Mouse (Mus musculus): ENCODE measurements around the gene Tbc1d7. TPM values are rescaled to one million over a fixed set of nuclear protein-coding genes. Genes with fewer than 3 reads are reported as not detected.

Gene Tbc1d7
- total RNA-seq, 2 experiments from 2014 or later = 32.0 to 35.5 TPM

DNA sequence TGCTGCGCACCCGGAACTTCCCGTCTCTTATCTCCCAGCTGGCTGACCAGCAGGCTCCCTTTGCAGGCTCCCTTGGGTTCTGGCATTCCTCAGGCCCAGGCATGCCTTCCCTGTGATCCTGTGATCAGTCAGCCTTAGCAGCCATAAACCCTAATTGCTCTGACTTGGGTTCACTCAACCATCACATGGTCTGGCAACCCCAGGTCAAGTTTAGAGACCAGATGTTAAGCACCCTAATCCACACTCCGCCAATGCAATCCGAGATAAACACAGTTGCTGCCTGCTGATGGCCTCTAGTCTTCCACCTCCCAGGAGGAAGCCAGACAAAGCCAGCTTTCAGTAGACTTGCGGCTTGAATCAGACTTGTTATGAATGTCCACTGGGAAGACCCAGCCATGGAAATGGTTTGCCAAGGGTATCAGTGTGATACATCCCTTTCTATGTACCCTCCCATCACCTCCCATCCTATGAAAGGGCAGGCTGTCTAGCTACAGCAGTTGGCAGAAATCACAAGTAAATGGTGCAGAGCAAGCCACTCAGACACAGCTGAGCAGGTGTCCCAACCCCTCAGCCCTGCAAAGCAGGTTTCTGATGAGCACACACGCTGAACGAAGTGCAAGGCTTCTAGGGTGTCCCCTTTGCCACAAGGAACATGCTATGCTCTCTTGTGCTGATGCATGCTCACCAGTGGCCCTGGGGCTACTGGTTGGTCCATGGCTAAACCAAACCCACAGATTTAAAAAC lies 24.6 kb downstream of the Tbc1d7 start:
- no peak for DNase-seq
- intact Hi-C loops (cut with DNase I) = no loop called here

DNA sequence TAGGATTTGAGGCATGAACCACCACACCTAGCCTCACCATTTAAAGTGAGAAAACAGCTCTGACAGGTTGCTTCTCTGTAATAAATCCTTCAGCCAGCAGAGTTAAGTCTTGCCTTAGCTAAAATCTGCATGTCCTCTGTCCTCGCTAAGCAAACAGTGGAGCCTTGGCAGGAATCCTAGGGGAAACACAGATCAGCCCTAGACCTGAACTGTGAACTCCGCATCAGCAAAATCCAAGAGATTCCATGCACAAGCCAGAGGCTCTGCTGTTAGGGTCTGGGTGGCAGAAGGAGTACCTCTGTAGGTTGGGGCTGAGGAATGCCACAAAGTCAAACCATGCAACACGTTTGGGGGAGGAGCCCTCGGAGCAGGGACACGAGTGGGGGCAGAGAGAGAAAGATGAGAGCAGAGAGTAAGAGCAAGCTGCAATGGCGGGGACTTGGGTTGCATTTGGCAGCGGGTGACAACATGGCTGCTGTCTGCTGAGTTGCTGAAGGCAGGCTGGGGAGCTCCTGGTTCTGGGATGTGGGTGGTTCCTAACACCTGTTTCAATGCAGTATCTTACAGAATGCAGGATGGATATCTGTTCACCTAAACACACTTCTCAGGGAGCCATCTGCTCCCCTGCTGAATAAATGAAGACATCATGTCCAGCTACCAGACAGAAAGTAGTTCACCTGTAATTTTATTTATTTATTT lies 26.4 kb downstream of the Tbc1d7 start:
- DNase-seq = no peak
- intact Hi-C loops (cut with DNase I) = no loop called here

GRCm38 (mm10) chr13:43134468-43134867 lies 36.8 kb downstream of the Tbc1d7 start:
- intact Hi-C loops (cut with DNase I) = no loop called here
- peak; percentile 46 to 51 for DNase-seq

GRCm38 (mm10) chr13:43133400-43133799 lies 37.9 kb downstream of the Tbc1d7 start:
- intact Hi-C loops (cut with DNase I) = no loop called here
- peak in 1 of 2 experiments; percentile 21 for DNase-seq

DNA sequence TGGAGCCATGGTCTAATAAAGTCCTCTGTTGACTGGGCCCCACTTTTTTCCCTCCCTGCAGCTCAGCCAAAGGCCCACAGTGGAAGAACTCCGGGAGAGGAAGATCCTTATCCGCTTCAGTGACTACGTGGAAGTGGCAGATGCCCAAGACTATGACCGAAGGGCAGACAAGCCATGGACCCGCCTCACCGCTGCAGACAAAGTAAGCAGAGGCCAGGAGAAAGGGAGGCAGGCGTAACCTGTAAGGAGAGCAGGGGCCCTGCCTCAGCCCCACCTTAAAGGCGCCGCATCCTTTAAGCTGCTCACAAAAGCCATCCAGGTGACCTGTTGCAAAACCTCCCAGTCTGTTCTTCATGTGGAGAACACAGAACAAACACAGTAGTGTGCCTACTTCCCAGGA lies 38.4 kb downstream of the Tbc1d7 start:
- intact Hi-C loops (cut with DNase I) = no loop called here
- DNase-seq = peak in 1 of 2 experiments; percentile 21

- intact Hi-C loops (cut with DNase I) = no loop called here
- peak; percentile 48 to 63 for DNase-seq
Measured at GRCm38 (mm10) chr13:43131741-43132191, 39.5 kb downstream of the Tbc1d7 start.

DNA sequence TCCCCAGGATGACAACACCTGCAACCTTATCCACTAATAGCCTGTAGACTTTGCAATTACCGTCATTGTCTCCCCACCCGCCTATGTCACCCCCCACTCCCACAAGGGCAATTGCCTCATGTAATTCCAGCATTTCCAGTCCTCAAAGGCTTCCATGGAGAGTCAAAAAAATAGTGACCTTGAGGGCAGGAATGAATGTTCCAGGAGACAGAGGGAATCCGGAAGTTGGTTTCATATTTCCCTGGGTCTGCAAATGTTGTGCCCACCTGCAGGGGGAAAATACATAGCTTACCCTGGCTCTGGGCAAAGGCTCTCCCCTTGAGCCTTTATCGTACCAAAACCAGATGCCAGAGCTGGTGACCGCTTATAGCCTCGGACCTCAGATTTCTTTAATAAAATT lies 41.1 kb downstream of the Tbc1d7 start:
- intact Hi-C loops (cut with DNase I) = no loop called here

DNA sequence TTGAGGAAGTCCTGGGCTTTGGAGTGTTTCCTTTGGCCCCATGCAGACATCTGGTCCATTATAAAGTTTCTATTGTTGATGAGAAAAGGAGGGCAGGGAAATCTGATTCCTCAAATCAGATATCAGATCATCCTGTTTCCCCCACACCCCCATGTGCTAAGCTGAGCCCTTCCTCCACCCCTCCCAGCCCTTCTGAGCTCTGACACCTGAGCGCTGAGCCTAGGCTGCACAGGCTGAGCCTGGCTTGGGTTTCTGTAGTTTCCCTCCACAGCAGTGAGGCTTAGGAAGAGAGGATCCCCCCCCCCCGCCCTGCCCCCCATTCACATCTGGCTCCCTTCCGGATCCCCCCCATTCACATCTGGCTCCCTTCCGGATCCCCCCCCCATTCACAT lies 46.6 kb downstream of the Tbc1d7 start:
- no peak for DNase-seq

More for the DNA sequence above, 41.1 kb downstream of the Tbc1d7 start:
- DNase-seq = no peak

DNA sequence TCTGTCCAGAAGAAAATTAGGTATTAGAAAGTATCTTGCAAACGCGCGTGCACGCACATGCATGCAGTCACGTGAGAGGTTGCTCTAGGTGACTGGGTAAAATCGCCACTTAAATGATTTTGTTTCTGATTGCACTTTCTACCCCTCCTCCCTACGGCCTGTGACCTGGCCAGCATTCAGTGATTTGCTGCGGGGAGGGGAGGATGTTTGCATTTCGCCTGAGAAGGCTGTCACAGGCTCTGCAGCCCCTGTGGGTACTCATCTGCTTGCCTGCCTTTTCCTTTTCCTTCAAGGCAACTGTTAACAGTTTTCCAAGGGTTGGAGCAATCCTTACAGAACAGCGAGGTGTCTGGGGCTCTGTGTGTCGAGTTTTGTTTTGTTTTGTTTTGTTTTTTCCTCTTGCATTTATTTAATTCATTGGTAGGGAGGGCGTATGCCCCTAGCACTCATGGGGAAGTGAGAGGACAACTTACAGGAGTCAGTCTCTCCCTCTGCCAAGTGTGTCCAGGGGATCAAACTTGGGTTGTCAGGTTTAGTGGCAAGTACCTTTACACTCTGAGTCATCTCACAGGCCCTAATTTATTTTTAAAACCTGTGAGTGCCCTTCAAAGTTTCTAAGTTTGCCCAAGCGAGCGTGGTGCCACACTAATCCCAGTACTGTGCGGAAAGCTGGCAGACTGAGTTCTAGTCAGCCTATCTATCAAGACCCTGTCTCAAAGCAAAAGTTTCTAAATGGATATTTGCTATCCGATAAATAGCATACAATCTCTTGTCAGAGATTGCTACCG lies 47.2 kb downstream of the Tbc1d7 start:
- peak in 1 of 2 experiments; percentile 14 for DNase-seq

More for the DNA sequence above, 46.6 kb downstream of the Tbc1d7 start:
- intact Hi-C loops (cut with DNase I) = no loop called here

GRCm38 (mm10) chr13:43122306-43123070 lies 48.8 kb downstream of the Tbc1d7 start:
- DNase-seq = peak; percentile 31 to 46
- intact Hi-C loops (cut with DNase I) = no loop called here

More for the DNA sequence above, 47.2 kb downstream of the Tbc1d7 start:
- intact Hi-C loops (cut with DNase I) = no loop called here

GRCm38 (mm10) chr13:43113141-43113540 lies 58.2 kb downstream of the Tbc1d7 start:
- DNase-seq = no peak
- intact Hi-C loops (cut with DNase I) = no loop called here

- no peak for DNase-seq
- intact Hi-C loops (cut with DNase I) = no loop called here
Measured at GRCm38 (mm10) chr13:43112707-43113106, 58.6 kb downstream of the Tbc1d7 start.

- intact Hi-C loops (cut with DNase I) = no loop called here
- no peak for DNase-seq
Measured at GRCm38 (mm10) chr13:43112280-43112679, 59.0 kb downstream of the Tbc1d7 start.

DNA sequence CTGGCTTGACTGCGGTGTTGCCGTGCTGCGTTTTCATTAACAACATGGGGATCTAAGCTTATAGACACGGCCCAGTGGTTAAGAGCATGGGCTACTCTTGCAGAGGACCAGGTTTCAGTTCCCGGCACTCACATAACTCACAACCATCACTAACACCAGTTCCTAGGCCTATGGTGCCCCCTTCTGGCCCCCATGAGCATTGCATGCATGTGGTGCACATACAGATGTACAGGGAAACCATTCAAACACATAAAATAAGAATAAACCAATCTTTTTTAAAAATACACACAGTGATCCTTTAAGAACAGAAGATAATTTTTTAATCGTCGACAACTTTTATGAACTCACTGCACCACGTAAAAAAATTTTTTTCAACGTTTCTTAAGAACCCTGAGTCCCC lies 66.8 kb downstream of the Tbc1d7 start:
- DNase-seq = no peak
- intact Hi-C loops (cut with DNase I) = no loop called here

DNA sequence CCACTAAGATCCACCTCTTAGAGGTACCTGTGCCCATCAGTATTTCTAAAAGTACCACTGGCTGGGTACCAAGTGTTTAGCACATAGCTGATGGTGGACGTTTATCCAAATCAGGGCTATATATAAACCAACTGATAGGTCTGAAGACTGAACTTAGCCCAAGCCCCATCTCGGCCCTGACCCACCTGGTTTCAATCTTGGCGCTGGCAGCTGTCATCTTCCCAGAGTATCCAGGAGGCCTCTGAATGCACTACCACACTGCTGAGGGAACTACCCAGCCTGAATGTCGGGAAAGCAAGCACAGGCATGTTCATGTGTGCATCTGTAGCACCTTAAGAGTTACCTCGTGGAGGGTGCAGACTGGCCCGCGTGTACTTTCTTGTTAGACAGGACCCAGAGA lies 68.4 kb downstream of the Tbc1d7 start:
- intact Hi-C loops (cut with DNase I) = no loop called here
- DNase-seq = no peak

Other genes starting within 250 kb of the Tbc1d7 start
- 10 to 100 TPM; 26.8 to 36.3 TPM for gene Gfod1, start 132.7 kb upstream of the Tbc1d7 start, total RNA-seq (2021)
- gene Sirt5, start 194.0 kb upstream of the Tbc1d7 start, total RNA-seq (2021) = 10 to 100 TPM; 50.5 to 56.0 TPM
- 100 to 1,000 TPM; 102 to 122 TPM for gene Nol7, start 226.9 kb upstream of the Tbc1d7 start, total RNA-seq (2021)

Data from heart, postnatal 36 days (tissue).